Mouse (Mus musculus) heart, embryonic 16.5 days (tissue): Measurements from ENCODE around the gene Syndig1l. TPM values are rescaled to one million over a fixed set of nuclear protein-coding genes. Genes with fewer than 3 reads are reported as not detected.

ENCODE experiments used
- ATAC-seq: fragments of 200-750 bp; cut with Nextera tagmentation; replicated peaks from 2 replicates; pipeline ENCODE4 v1.8.0; 2017; ENCODE audit warnings: moderate number of reproducible peaks; ENCODE audit not compliant: insufficient read depth, low FRiP score; ENCODE audit errors: extremely low read depth
- H3K27ac ChIP-seq: fragments of 300-500 bp; sonication (generic); 2 replicates; pipeline ENCODE4 v1.5.1; 2014; ENCODE audit warnings: mild to moderate bottlenecking, low read length, control low read depth, moderate library complexity
- H3K27me3 ChIP-seq: fragments of 300-500 bp; sonication (generic); 2 replicates; pipeline ENCODE4 v1.6.1; 2014; ENCODE audit warnings: low read length, mixed read lengths; ENCODE audit not compliant: control insufficient read depth, insufficient read depth
- H3K36me3 ChIP-seq: fragments of 300-500 bp; sonication (generic); 2 replicates; pipeline ENCODE4 v1.6.1; 2014; ENCODE audit not compliant: control insufficient read depth, insufficient read depth
- H3K4me1 ChIP-seq: fragments of 300-500 bp; sonication (generic); 2 replicates; pipeline ENCODE4 v1.6.1; 2014; ENCODE audit warnings: low read length, mixed read lengths; ENCODE audit not compliant: control insufficient read depth, insufficient read depth
- H3K4me2 ChIP-seq: fragments of 300-500 bp; sonication (generic); 2 replicates; pipeline ENCODE4 v1.6.1; 2014; ENCODE audit warnings: low read depth, mild to moderate bottlenecking, control low read depth, low read length
- H3K4me3 ChIP-seq: fragments of 300-500 bp; sonication (generic); 2 replicates; pipeline ENCODE4 v1.5.1; 2014; ENCODE audit warnings: mild to moderate bottlenecking, control low read depth, low read length
- H3K9ac ChIP-seq: fragments of 300-500 bp; sonication (generic); 2 replicates; pipeline ENCODE4 v1.6.1; 2014; ENCODE audit warnings: low read length, control low read depth
- H3K9me3 ChIP-seq: fragments of 300-500 bp; sonication (generic); replicated peaks from 2 replicates; pipeline ENCODE4 v1.6.1; 2016; ENCODE audit warnings: low read length; ENCODE audit not compliant: control insufficient read depth
- WGBS: fragments of 180-500 bp; shearing (Covaris S2); extraction: QIAGEN DNeasy Blood & Tissue Kit; methylation state at CpG from one replicate; pipeline ENCODE4 v1.1.7; 2014; 5-methylcytosine and 5-hydroxymethylcytosine counted together
- polyA plus RNA-seq: library from polyadenylated mRNA; unstranded; fragments of >200 nt; fragmentation: Nextera tagmentation; extraction: Ambion mirVana; gene quantifications from 2 replicates; pipeline ENCODE4 v1.2.1, GENCODE M21; 2015

The Syndig1l gene
- polyA plus RNA-seq, 1 experiment from 2014 or later, result not detected

GRCm38 (mm10) chr12:84640654-84641053 is 58.0 kb downstream of the Syndig1l start, which contains the start of gene Vrtn:
Gene Vrtn, plus strand, starts transcription at chr12:84641019.
- WGBS, result 10% methylated on average over 9 of the region's 9 CpGs
- H3K27ac ChIP-seq, result no peak within 1 kb of the TSS
- H3K36me3 ChIP-seq, result no peaks in the 10 kb centered on the region
- no peak for ATAC-seq
- no peaks in the 10 kb centered on the region for H3K9me3 ChIP-seq
- H3K4me3 ChIP-seq, result no peak within 1 kb of the TSS; the same call in 1 of the 2 replicates
- peaks cover 47% of the 10 kb centered on the region for H3K27me3 ChIP-seq
- no peak within 1 kb of the TSS; the same call in 1 of the 2 replicates for H3K4me2 ChIP-seq
- no peaks in the 10 kb centered on the region for H3K4me1 ChIP-seq
- H3K9ac ChIP-seq, result no peak within 1 kb of the TSS

DNA sequence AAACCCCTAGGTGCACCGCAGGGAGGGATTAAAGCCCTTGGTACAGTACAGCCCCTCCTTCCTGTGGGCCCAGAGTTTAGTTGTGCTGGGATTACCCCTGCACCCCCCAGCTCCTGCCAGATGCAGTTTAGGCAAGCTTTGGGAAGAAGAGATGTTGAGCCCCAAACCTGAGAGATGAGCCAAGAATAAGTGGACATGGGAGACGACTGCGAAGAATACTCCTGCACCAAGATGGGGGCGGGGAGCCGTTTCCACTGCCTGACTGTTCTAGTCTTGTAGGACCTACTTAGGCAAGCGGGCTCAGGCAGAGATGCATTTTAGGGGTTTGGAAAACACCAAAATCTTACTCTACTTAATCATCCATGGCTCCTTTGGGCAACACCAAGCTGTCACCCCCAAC is 58.4 kb downstream of the Syndig1l start:
- H3K27ac ChIP-seq, result no peak overlapping the region
- H3K4me2 ChIP-seq, result no peak overlapping the region
- H3K27me3 ChIP-seq, result peaks cover 47% of the 10 kb centered on the region
- H3K9me3 ChIP-seq, result no peaks in the 10 kb centered on the region
- no peaks in the 10 kb centered on the region for H3K36me3 ChIP-seq
- H3K4me3 ChIP-seq, result no peak overlapping the region
- H3K4me1 ChIP-seq, result no peaks in the 10 kb centered on the region
- no peak for ATAC-seq
- H3K9ac ChIP-seq, result no peak overlapping the region
- 9% methylated on average over 6 of the region's 6 CpGs for WGBS

- Histone ChIP-seq H3K4me3 (no peak overlapping the region), H3K27me3 (no peaks in the 10 kb centered on the region), H3K9me3 (no peaks in the 10 kb centered on the region), H3K27ac (no peak overlapping the region), H3K4me1 (no peaks in the 10 kb centered on the region), H3K36me3 (no peaks in the 10 kb centered on the region), H3K4me2 (no peak overlapping the region), H3K9ac (no peak overlapping the region)
- 50% methylated on average over 3 of the region's 3 CpGs for WGBS
- no peak for ATAC-seq
Measured at GRCm38 (mm10) chr12:84631867-84632266, 66.8 kb downstream of the Syndig1l start.

Other genes with a start within 250 kb of the Syndig1l start
- 70.3 and 72.9 TPM in 2 replicates for gene Aldh6a1, start 247.8 kb downstream of the Syndig1l start, polyA plus RNA-seq
- gene Lin52, start 247.4 kb downstream of the Syndig1l start, polyA plus RNA-seq, result 16.2 and 18.1 TPM in 2 replicates
- gene Vsx2, start 129.1 kb downstream of the Syndig1l start, polyA plus RNA-seq, result not detected in 2 replicates
- 11.7 and 12.4 TPM in 2 replicates for gene Abcd4, start 81.4 kb downstream of the Syndig1l start, polyA plus RNA-seq
- 0.12 TPM in 1 of 2 replicates, not detected in the other for gene Vrtn, start 57.8 kb downstream of the Syndig1l start, polyA plus RNA-seq
- gene Npc2, start 74.3 kb upstream of the Syndig1l start, polyA plus RNA-seq, result 52.8 and 59.4 TPM in 2 replicates
- gene Isca2, start 74.4 kb upstream of the Syndig1l start, polyA plus RNA-seq, result 157 and 160 TPM in 2 replicates
- 5.9 and 7.8 TPM in 2 replicates for gene Ltbp2, start 177.7 kb upstream of the Syndig1l start, polyA plus RNA-seq